Mouse (Mus musculus) c-Kit-negative CD71-positive TER-119-positive erythroid progenitor cells, embryonic 14.5 days (primary cell): ENCODE data around the gene Myl4.
"Not testable (repeated sequence)": the region's sequence is repeated elsewhere in the genome, so short reads cannot be mapped to it uniquely, and the experiment has no call there.

ENCODE experiments used
- DNase-seq: peaks from one replicate; pipeline ENCODE4 v3.0.0-alpha.2; 2013; ENCODE audit warnings: low read depth, low spot score

Myl4 gene

GRCm38 (mm10) chr11:104571373-104571772 lies 20.9 kb downstream of the Myl4 start:
- not testable (repeated sequence) for DNase-seq

GRCm38 (mm10) chr11:104572091-104572490 lies 21.6 kb downstream of the Myl4 start:
- DNase-seq = no peak

GRCm38 (mm10) chr11:104572566-104572965 lies 22.1 kb downstream of the Myl4 start:
- DNase-seq = no peak

- DNase-seq = no peak
These were observed 26.5 kb downstream of the Myl4 start for GRCm38 (mm10) chr11:104576772-104577612.

DNA sequence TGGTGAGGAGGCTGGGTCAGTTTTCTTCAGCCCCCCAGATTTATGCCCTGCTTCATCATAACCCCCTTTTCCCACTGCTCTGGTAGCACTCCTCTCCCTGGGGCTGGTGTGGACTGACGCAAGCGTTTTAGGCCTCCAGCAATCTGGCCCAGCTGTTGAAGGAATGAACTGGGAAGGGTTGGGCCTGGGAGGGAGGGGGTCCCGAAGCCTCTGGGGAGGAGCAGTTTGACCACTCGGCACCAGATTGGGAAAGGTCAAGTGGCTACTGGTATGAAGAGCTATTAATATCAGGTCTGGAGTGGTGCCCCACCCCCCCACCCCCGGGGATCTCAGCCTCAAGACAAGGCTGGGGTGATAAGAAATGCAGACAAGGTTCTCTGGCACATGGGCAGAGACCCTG lies 27.6 kb downstream of the Myl4 start:
- DNase-seq = no peak

- DNase-seq = no peak
These were observed 28.6 kb downstream of the Myl4 start for GRCm38 (mm10) chr11:104579084-104579483.

- no peak for DNase-seq
These were observed 29.1 kb downstream of the Myl4 start for GRCm38 (mm10) chr11:104579575-104579974.

DNA sequence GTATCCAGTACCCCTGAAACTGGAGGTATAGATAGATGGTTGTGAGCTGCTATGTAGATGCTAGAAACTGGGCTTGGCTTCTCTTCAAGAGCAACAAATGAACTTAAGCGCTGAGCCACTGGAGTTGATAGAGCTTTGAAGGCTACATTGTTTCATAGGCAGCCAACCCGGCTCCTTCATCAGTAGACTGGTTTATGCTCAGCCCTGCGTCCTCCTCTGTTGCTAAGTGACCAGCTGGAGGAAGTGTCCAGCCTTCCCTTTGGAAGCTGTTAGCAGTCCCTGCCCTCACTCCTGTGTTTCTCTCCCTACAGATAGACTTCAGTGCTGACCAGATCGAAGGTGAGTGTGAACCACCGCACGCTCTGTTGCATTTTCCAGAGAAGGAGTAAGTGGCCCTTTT lies 29.6 kb downstream of the Myl4 start:
- DNase-seq = no peak

GRCm38 (mm10) chr11:104580606-104581005 lies 30.1 kb downstream of the Myl4 start:
- DNase-seq = no peak

DNA sequence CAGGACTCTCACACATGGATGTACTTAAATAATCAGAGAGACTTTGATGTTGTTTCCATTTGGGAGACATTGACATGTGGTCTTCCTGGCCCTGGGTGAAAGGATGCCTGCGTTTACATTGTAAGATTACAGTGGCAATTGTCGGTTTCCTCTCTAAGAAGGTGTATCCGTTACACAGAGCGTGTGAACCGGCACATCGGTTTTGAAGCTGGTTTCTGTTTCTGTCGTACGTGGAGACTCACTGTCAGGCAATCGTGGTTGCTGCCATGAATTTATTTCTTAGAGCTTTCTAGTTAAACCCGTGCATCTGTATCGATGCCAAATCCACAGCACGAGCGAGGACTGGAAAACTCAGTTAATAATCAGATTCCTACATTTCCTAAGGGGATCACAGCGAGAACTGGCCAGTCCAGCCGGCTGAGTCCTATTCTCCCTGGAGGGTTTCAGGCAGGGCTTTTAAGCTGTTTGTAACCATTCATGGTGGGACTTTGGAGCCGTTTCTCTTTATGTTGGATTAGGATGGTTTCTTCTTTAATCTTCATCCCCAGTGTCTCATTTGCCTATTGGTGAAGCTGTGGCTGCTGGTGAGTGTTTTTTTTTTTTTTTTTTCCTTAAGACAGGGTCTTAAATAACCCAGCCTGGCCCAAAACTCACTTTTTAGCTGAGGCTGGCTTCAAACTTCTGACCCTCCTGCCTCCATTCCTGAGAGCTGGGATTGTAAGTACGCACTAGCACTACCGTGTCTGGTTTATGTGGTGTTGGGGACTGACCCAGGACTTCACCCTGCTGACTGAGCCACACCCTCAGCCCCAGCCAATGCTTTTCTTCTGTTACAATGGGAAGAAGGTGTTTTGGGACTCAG lies 31.2 kb downstream of the Myl4 start:
- no peak for DNase-seq

DNA sequence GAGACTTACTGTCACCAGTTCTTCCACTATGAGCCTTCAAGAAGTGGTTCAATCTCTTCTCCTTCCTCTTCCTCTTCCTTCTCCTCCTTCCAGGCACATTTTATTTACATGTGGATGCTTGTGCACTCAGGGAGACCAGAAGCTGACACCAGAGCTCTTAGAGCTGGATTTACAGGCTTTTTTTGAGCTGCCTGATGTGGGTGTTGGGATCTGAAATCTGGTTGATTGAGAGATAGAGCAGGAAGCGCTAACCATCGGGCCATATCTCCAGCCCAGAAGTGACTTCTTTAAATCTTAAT lies 31.8 kb downstream of the Myl4 start:
- no peak for DNase-seq

- no peak for DNase-seq
These were observed 32.3 kb downstream of the Myl4 start for GRCm38 (mm10) chr11:104582630-104583364.

- no peak for DNase-seq
These were observed 35.0 kb downstream of the Myl4 start for GRCm38 (mm10) chr11:104585495-104585894.

DNA sequence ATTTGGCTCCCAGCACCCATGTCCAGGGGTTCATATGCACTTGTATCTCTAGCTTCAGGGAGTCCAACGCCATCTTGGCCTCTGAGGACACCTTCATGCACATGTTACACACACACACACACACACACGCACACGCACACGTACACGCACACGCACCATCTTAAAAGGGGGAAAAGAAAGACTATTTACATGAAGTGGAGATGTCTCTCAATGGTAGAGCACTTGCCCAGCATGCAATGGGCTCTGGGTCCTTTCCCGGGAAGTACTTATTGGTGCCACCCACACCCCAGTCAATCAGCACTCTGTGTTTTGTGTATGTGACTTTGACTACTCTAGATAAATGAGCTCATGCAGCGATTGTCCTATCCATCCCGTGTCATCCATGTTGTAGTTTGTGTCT lies 37.4 kb downstream of the Myl4 start:
- DNase-seq = no peak

GRCm38 (mm10) chr11:104588513-104588912 lies 38.0 kb downstream of the Myl4 start:
- DNase-seq = no peak

DNA sequence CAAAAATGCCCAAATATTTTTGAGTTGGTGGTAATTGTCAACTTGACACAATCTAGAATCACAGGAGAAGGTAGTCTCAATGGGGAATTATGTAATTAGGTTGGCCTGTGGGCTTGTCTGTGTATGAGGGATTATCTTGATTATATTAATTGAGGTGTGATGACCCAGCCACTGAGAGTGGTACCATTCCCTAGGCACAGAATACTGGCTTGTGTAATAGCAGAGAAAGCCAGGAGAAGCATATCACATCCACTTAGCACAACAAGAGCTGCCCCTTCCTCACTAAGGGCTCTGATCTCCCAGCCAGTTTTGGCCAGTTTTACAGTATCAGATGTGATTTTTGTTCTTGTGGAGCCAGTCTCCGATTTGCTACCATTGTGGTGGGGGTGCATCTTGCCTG lies 39.1 kb downstream of the Myl4 start:
- DNase-seq = no peak

GRCm38 (mm10) chr11:104590148-104590547 lies 39.7 kb downstream of the Myl4 start:
- DNase-seq = peak; percentile 48

GRCm38 (mm10) chr11:104592066-104592835 lies 41.8 kb downstream of the Myl4 start:
- no peak for DNase-seq

DNA sequence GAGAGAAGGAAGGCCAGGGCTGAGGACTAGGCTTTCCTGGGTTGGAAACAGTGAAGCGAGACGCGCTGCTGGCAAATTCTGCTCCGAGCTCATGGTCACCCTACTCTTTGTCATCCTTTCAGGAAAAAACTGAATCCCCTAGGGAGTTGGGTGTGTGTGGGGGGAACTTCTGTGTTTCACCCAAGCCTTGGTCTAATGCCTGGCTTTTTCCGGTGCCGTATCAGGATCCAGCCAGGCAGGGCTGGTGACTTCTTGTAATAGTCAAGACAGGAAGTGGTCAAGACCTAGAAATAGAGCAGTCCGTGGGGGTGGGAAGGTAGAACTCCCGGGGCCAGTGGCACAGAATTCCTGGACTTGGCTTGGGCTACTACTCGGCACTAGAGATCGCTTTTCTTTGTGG lies 45.9 kb downstream of the Myl4 start:
- DNase-seq = no peak

- no peak for DNase-seq
These were observed 48.9 kb downstream of the Myl4 start for GRCm38 (mm10) chr11:104599265-104599945.

- no peak for DNase-seq
These were observed 50.2 kb downstream of the Myl4 start for GRCm38 (mm10) chr11:104600675-104601074.
